Mouse (Mus musculus): ENCODE results near the gene Nap1l2.
"Not testable (repeated sequence)": the region's sequence is repeated elsewhere in the genome, so short reads cannot be mapped to it uniquely, and the experiment has no call there.

Nap1l2 gene

GRCm38 (mm10) chrX:103186431-103186786, at the start of gene Nap1l2:
Nap1l2 (minus strand) TSS chrX:103186640.
- no peak for DNase-seq (ENCODE audit: low read depth)

GRCm38 (mm10) chrX:103215251-103215650, 28.8 kb upstream of the Nap1l2 start:
- no peak for DNase-seq (ENCODE audit: low read depth)

- no peak for DNase-seq (ENCODE audit: low read depth)
These were observed 389 bp upstream of the Nap1l2 start for GRCm38 (mm10) chrX:103186829-103187228.

GRCm38 (mm10) chrX:103185781-103186430, 534 bp downstream of the Nap1l2 start:
- no peak for DNase-seq (ENCODE audit: low read depth)

- DNase-seq (ENCODE audit: low read depth): peak; percentile 21
These were observed 2.9 kb downstream of the Nap1l2 start for GRCm38 (mm10) chrX:103183536-103183935.

- DNase-seq (ENCODE audit: low read depth): peak; percentile 70
These were observed 6.5 kb downstream of the Nap1l2 start for GRCm38 (mm10) chrX:103179771-103180558.

GRCm38 (mm10) chrX:103164948-103165605, 21.4 kb downstream of the Nap1l2 start:
- not testable (repeated sequence) for DNase-seq (ENCODE audit: low read depth)

GRCm38 (mm10) chrX:103156134-103156533, 30.3 kb downstream of the Nap1l2 start:
- DNase-seq (ENCODE audit: low read depth): no peak

- DNase-seq (ENCODE audit: low read depth): no peak
These were observed 47.9 kb downstream of the Nap1l2 start for GRCm38 (mm10) chrX:103138549-103138948.
